Mouse (Mus musculus) MEL (cell line): ENCODE data around the gene Grsf1. TPM values are rescaled to one million over a fixed set of nuclear protein-coding genes. Genes with fewer than 3 reads are reported as not detected.

ENCODE experiments used
- DNase-seq: peaks from one replicate; pipeline ENCODE4 v3.0.0; 2011; ENCODE audit warnings: low read depth, low spot score
- H3K27ac ChIP-seq: 2 replicates; pipeline ENCODE4 v1.5.1; 2012; ENCODE audit warnings: low read depth, mild to moderate bottlenecking, control low read depth, low read length, moderate library complexity; ENCODE audit not compliant: control insufficient read depth
- H3K27me3 ChIP-seq, 2 experiments: fragments of 150-350 bp in 1 of 2; sonication (generic) in 1 of 2; 2 replicates each; pipeline ENCODE4 v1.6.1; 2012; ENCODE audit warnings: low read length in 2 of 2, mild to moderate bottlenecking in 2 of 2, improper control_type of control experiment in 1 of 2, moderate library complexity in 1 of 2; ENCODE audit not compliant: insufficient read depth in 2 of 2, control insufficient read depth in 1 of 2
- H3K36me3 ChIP-seq, 2 experiments: 2 replicates each; pipeline ENCODE4 v1.6.1; 2012 to 2014; ENCODE audit warnings: low read length in 2 of 2, improper control_type of control experiment in 1 of 2, inconsistent platforms in 1 of 2, mild to moderate bottlenecking in 1 of 2; ENCODE audit not compliant: insufficient read depth in 2 of 2, control insufficient read depth in 1 of 2
- H3K4me1 ChIP-seq, 2 experiments: fragments of 150-350 bp in 1 of 2; sonication (generic) in 1 of 2; 2 replicates each; pipeline ENCODE4 v1.6.1; 2012; ENCODE audit warnings: low read length in 2 of 2, improper control_type of control experiment in 1 of 2, mild to moderate bottlenecking in 1 of 2; ENCODE audit not compliant: insufficient read depth in 2 of 2, control insufficient read depth in 1 of 2
- H3K4me3 ChIP-seq, 2 experiments: fragments of 150-350 bp in 1 of 2; sonication (generic) in 1 of 2; 2 replicates each; pipeline ENCODE4 v1.5.1; 2012; ENCODE audit warnings: low read depth in 2 of 2, low read length in 2 of 2, mild to moderate bottlenecking in 2 of 2, moderate library complexity in 2 of 2, control low read depth in 1 of 2, improper control_type of control experiment in 1 of 2; ENCODE audit not compliant: control insufficient read depth in 1 of 2, insufficient read depth in 1 of 2
- H3K79me2 ChIP-seq: 2 replicates; pipeline ENCODE4 v1.6.1; 2012; ENCODE audit warnings: mild to moderate bottlenecking, low read length, moderate library complexity; ENCODE audit not compliant: control insufficient read depth, poor library complexity, insufficient read depth
- H3K9ac ChIP-seq: 2 replicates; pipeline ENCODE4 v1.6.1; 2012; ENCODE audit warnings: low read depth, mild to moderate bottlenecking, control low read depth, low read length, moderate library complexity; ENCODE audit not compliant: control insufficient read depth, poor library complexity, severe bottlenecking
- H3K9me3 ChIP-seq: fragments of 150-350 bp; sonication (generic); replicated peaks from 2 replicates; pipeline ENCODE4 v1.6.1; 2012; ENCODE audit warnings: mild to moderate bottlenecking, low read length, improper control_type of control experiment, moderate library complexity; ENCODE audit not compliant: insufficient read depth
- CHD1 ChIP-seq: IDR thresholded peaks from 2 replicates; pipeline ENCODE4 v1.6.1; 2012; ENCODE audit warnings: low read depth, mild to moderate bottlenecking, inconsistent platforms, low read length, improper control_type of control experiment
- CHD2 ChIP-seq: IDR thresholded peaks from 2 replicates; pipeline ENCODE4 v1.6.1; 2011; ENCODE audit warnings: low read length, improper control_type of control experiment
- CTCF ChIP-seq, 3 experiments: IDR thresholded peaks in 2 of 3; conservative IDR thresholded peaks in 1 of 3; 2 replicates each; pipeline ENCODE4 v1.5.1; 2011 to 2012; ENCODE audit warnings: low read length in 3 of 3, low read depth in 2 of 3, mild to moderate bottlenecking in 2 of 3, improper control_type of control experiment in 1 of 3, inconsistent platforms in 1 of 3, mixed read lengths in 1 of 3, moderate library complexity in 1 of 3; ENCODE audit not compliant: control insufficient read depth in 1 of 3, insufficient read depth in 1 of 3, poor library complexity in 1 of 3, severe bottlenecking in 1 of 3
- E2F4 ChIP-seq: IDR thresholded peaks from 2 replicates; pipeline ENCODE4 v1.6.1; 2011; ENCODE audit warnings: low read depth, low read length, improper control_type of control experiment, borderline replicate concordance
- ELF1 ChIP-seq: IDR thresholded peaks from 2 replicates; pipeline ENCODE4 v1.6.1; 2014; ENCODE audit warnings: low read depth, mild to moderate bottlenecking, inconsistent platforms, low read length, improper control_type of control experiment, moderate library complexity
- EP300 ChIP-seq, 2 experiments: IDR thresholded peaks; 2 replicates each; pipeline ENCODE4 v1.6.1; 2011; ENCODE audit warnings: improper control_type of control experiment in 2 of 2, low read length in 2 of 2, low read depth in 1 of 2, mild to moderate bottlenecking in 1 of 2
- ETS1 ChIP-seq: IDR thresholded peaks from 2 replicates; pipeline ENCODE4 v1.6.1; 2012; ENCODE audit warnings: low read depth, mild to moderate bottlenecking, inconsistent platforms, low read length, improper control_type of control experiment, moderate library complexity
- GABPA ChIP-seq: IDR thresholded peaks from 2 replicates; pipeline ENCODE4 v1.6.1; 2012; ENCODE audit warnings: low read depth, mild to moderate bottlenecking, inconsistent platforms, low read length, improper control_type of control experiment, moderate library complexity
- GATA1 ChIP-seq: IDR thresholded peaks from 2 replicates; pipeline ENCODE4 v1.6.1; 2011; ENCODE audit warnings: low read depth, low read length, improper control_type of control experiment
- HCFC1 ChIP-seq: IDR thresholded peaks from 2 replicates; pipeline ENCODE4 v1.6.1; 2012; ENCODE audit warnings: low read depth, mild to moderate bottlenecking, inconsistent platforms, low read length, improper control_type of control experiment, moderate library complexity
- JUND ChIP-seq: IDR thresholded peaks from 2 replicates; pipeline ENCODE4 v1.6.1; 2011; ENCODE audit warnings: low read depth, mild to moderate bottlenecking, improper control_type of control experiment, low read length
- MAX ChIP-seq: IDR thresholded peaks from 2 replicates; pipeline ENCODE4 v1.6.1; 2011; ENCODE audit warnings: low read length, improper control_type of control experiment
- MAZ ChIP-seq: IDR thresholded peaks from 2 replicates; pipeline ENCODE4 v1.6.1; 2012; ENCODE audit warnings: low read depth, mild to moderate bottlenecking, inconsistent platforms, low read length, improper control_type of control experiment
- NELFE ChIP-seq: IDR thresholded peaks from 2 replicates; pipeline ENCODE4 v1.6.1; 2011; ENCODE audit warnings: low read depth, low read length, improper control_type of control experiment
- NRF1 ChIP-seq: IDR thresholded peaks from 2 replicates; pipeline ENCODE4 v1.6.1; 2014; ENCODE audit warnings: low read depth, mild to moderate bottlenecking, inconsistent platforms, low read length, improper control_type of control experiment, moderate library complexity; ENCODE audit not compliant: poor library complexity, insufficient read depth, severe bottlenecking
- RAD21 ChIP-seq: IDR thresholded peaks from 2 replicates; pipeline ENCODE4 v1.6.1; 2011; ENCODE audit warnings: mild to moderate bottlenecking, low read depth, low read length, improper control_type of control experiment
- SMC3 ChIP-seq: IDR thresholded peaks from 2 replicates; pipeline ENCODE4 v1.6.1; 2011; ENCODE audit warnings: low read depth, low read length, improper control_type of control experiment
- TCF12 ChIP-seq: IDR thresholded peaks from 2 replicates; pipeline ENCODE4 v1.6.1; 2014; ENCODE audit warnings: low read depth, mild to moderate bottlenecking, inconsistent platforms, low read length, improper control_type of control experiment, moderate library complexity
- UBTF ChIP-seq: IDR thresholded peaks from 2 replicates; pipeline ENCODE4 v1.6.1; 2012; ENCODE audit warnings: low read depth, mild to moderate bottlenecking, inconsistent platforms, low read length, improper control_type of control experiment, moderate library complexity, borderline replicate concordance; ENCODE audit not compliant: insufficient read depth
- ZC3H11A ChIP-seq: IDR thresholded peaks from 2 replicates; pipeline ENCODE4 v1.6.1; 2012; ENCODE audit warnings: low read depth, mild to moderate bottlenecking, inconsistent platforms, low read length, improper control_type of control experiment
- ZKSCAN1 ChIP-seq: IDR thresholded peaks from 2 replicates; pipeline ENCODE4 v1.6.1; 2012; ENCODE audit warnings: low read depth, mild to moderate bottlenecking, inconsistent platforms, low read length, improper control_type of control experiment, moderate library complexity
- ZNF384 ChIP-seq: IDR thresholded peaks from 2 replicates; pipeline ENCODE4 v1.6.1; 2012; ENCODE audit warnings: low read depth, mild to moderate bottlenecking, inconsistent platforms, low read length, improper control_type of control experiment
- polyA plus RNA-seq, 2 experiments: library from polyadenylated mRNA; stranded (reverse) in 1 of 2; unstranded in 1 of 2; fragments of >175 nt in 1 of 2; fragments of >200 nt in 1 of 2; gene quantifications; 2 replicates each; pipeline versions ENCODE4 v1.2.1 to v1.2.4; 2012; ENCODE audit warnings: low replicate concordance in 2 of 2, low read depth in 1 of 2; ENCODE audit not compliant: insufficient read length in 2 of 2, insufficient read depth in 1 of 2, missing spikeins in 1 of 2
- total RNA-seq: library from RNA; depleted of rRNA; stranded (reverse); fragments of 300-350 nt; gene quantifications from 2 replicates; pipeline ENCODE4 v1.2.3, GENCODE M21; 2012

The Grsf1 gene
- total and polyA plus RNA-seq, 3 experiments: 49.4 to 62.8 TPM; not detected in 1

DNA sequence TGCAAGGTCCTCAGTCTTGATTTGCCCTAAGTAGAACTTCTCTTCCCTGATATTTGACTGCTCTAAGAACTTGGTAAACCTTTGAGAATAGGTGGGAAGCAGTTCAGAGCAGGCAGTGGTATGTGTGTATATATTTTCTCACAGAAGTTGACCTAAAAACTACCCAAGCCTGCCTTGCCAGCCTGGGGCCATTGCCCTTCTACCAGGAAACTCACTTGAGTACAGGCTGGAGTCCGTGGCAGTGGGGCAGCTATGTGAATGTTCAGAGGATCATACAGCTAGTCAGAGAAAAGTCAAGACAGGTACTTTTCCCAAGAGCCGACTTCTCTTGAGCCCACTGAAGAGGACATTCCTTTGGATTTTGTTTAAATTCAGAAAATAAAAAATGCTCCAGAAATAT, 31.1 kb downstream of the Grsf1 start:
- TF ChIP-seq ZNF384: no peak
- TF ChIP-seq JUND: no peak
- no peak for TF ChIP-seq TCF12
- no peak for TF ChIP-seq NRF1
- no peak for TF ChIP-seq CHD1
- no peak for TF ChIP-seq ZKSCAN1
- no peak for TF ChIP-seq HCFC1
- no peak for TF ChIP-seq MAZ
- TF ChIP-seq EP300 (IDR thresholded peaks at IDR 0.05; ENCODE audit: low read depth in 1 of 2, low read length in 2 of 2): no peak
- Histone ChIP-seq H3K27ac (no peak overlapping the region), H3K27me3 (no peaks in the 10 kb centered on the region), H3K4me1 (peaks cover 2 to 7% of the 10 kb centered on the region in 2 experiments; a peak in 3 of 4 replicates), H3K4me3 (no peak overlapping the region), H3K36me3 (peaks cover 3 to 10% of the 10 kb centered on the region in 2 experiments; a peak in 3 of 4 replicates), H3K9ac (no peak overlapping the region), H3K79me2 (no peaks in the 10 kb centered on the region), H3K9me3 (no peaks in the 10 kb centered on the region)
- DNase-seq: no peak

- Histone ChIP-seq H3K79me2 (no peaks in the 10 kb centered on the region), H3K27ac (no peak overlapping the region), H3K27me3 (no peaks in the 10 kb centered on the region), H3K9ac (no peak overlapping the region), H3K4me1 (no peaks in the 10 kb centered on the region), H3K36me3 (peaks cover 0 to 3% of the 10 kb centered on the region in 2 experiments; a peak in 1 of 4 replicates), H3K9me3 (no peaks in the 10 kb centered on the region), H3K4me3 (no peak overlapping the region)
- DNase-seq: no peak
- TF ChIP-seq RAD21: no peak
- no peak for TF ChIP-seq CTCF (IDR thresholded peaks at IDR 0.05 in 2 of 3, conservative IDR thresholded peaks at IDR 0.05 in 1 of 3; ENCODE audit: control insufficient read depth in 1 of 3, insufficient read depth in 1 of 3, low read depth in 2 of 3, low read length in 3 of 3, poor library complexity in 1 of 3, severe bottlenecking in 1 of 3)
- no peak for TF ChIP-seq ELF1
- no peak for TF ChIP-seq ZKSCAN1
- no peak for TF ChIP-seq EP300 (IDR thresholded peaks at IDR 0.05; ENCODE audit: low read depth in 1 of 2, low read length in 2 of 2)
- no peak for TF ChIP-seq NELFE
- TF ChIP-seq GATA1: no peak
- no peak for TF ChIP-seq UBTF
- no peak for TF ChIP-seq ZNF384
- TF ChIP-seq E2F4: no peak
- no peak for TF ChIP-seq CHD2
- no peak for TF ChIP-seq ZC3H11A
- TF ChIP-seq NRF1: no peak
- TF ChIP-seq GABPA: no peak
- TF ChIP-seq HCFC1: no peak
- TF ChIP-seq MAX: no peak
- TF ChIP-seq SMC3: no peak
- no peak for TF ChIP-seq ETS1
These were observed 32.5 kb downstream of the Grsf1 start for GRCm38 (mm10) chr5:88643491-88643890.
